8 mouse cellular contexts compared by ENCODE assay signal in genomic region chr1:61552577-61553517, GRCm38 (mm10).
DNase-seq lines count a peak whose midpoint lies in the region; ATAC-seq and TF ChIP-seq lines count a peak whose summit lies in the region.

No protein-coding gene starts in this region.

- peak; percentile 23 to 31 for DNase-seq in cerebellum, adult 2 months
- no peak for DNase-seq in cerebellum, adult 9-11 months
- peak; percentile 43 for DNase-seq in kidney, adult 2 months
- DNase-seq in hindbrain, embryonic 14.5 days (ENCODE audit: low spot score) = peak; percentile 77
- DNase-seq in urinary bladder, adult 2 months (ENCODE audit: low spot score) = peak; percentile 29
- DNase-seq in gastrocnemius, postnatal 25 days = no peak

- H3K9me3 ChIP-seq in kidney, embryonic 14.5 days (ENCODE audit: control insufficient read depth, low read length) = no peaks in the 10 kb centered on the region
- no peaks in the 10 kb centered on the region for H3K9me3 ChIP-seq in hindbrain, embryonic 14.5 days (ENCODE audit: control insufficient read depth, low read length)
- no peaks in the 10 kb centered on the region for H3K9me3 ChIP-seq in lung, embryonic 15.5 days

- H3K4me1 ChIP-seq in cerebellum, adult 2 months (ENCODE audit: control insufficient read depth, insufficient read depth, low read length) = no peaks in the 10 kb centered on the region
- no peaks in the 10 kb centered on the region for H3K4me1 ChIP-seq in kidney, adult 2 months (ENCODE audit: control insufficient read depth, insufficient read depth, low read length)
- no peaks in the 10 kb centered on the region for H3K4me1 ChIP-seq in kidney, embryonic 14.5 days (ENCODE audit: control insufficient read depth, insufficient read depth, low read length)
- 0 out of 2 replicates have a peak, but pooled peaks cover 4% of the 10 kb centered on the region for H3K4me1 ChIP-seq in hindbrain, embryonic 14.5 days (replicated peaks; ENCODE audit: control insufficient read depth, insufficient read depth, low read length)
- peaks cover 3% of the 10 kb centered on the region; the same call in 1 of the 2 replicates for H3K4me1 ChIP-seq in lung, embryonic 15.5 days

- no peak overlapping the region for H3K27ac ChIP-seq in cerebellum, adult 2 months (ENCODE audit: insufficient read depth, low read length)
- H3K27ac ChIP-seq in kidney, adult 2 months (ENCODE audit: insufficient read depth, low read depth, low read length) = no peak overlapping the region
- H3K27ac ChIP-seq in kidney, embryonic 14.5 days (ENCODE audit: low read depth, low read length) = no peak overlapping the region
- peak overlapping the region; percentile 22 for H3K27ac ChIP-seq in hindbrain, embryonic 14.5 days
- no peak overlapping the region for H3K27ac ChIP-seq in lung, embryonic 15.5 days

- TF ChIP-seq POLR2A in cerebellum, adult 2 months (IDR thresholded peaks at IDR 0.05; ENCODE audit: borderline replicate concordance, insufficient read depth, low read length) = no peak
- no peak for TF ChIP-seq POLR2A in kidney, adult 2 months (IDR thresholded peaks at IDR 0.05; ENCODE audit: low read depth, low read length)

- H3K9ac ChIP-seq in kidney, embryonic 14.5 days (ENCODE audit: low read depth, low read length) = no peak overlapping the region
- no peak overlapping the region for H3K9ac ChIP-seq in hindbrain, embryonic 14.5 days
- H3K9ac ChIP-seq in lung, embryonic 15.5 days = no peak overlapping the region

- no peak overlapping the region for H3K4me2 ChIP-seq in kidney, embryonic 14.5 days (replicated peaks; ENCODE audit: low read depth, low read length)
- H3K4me2 ChIP-seq in hindbrain, embryonic 14.5 days (replicated peaks) = peak overlapping the region; percentile 17; the same call in 1 of the 2 replicates
- H3K4me2 ChIP-seq in lung, embryonic 15.5 days = 0 out of 2 replicates have a peak overlapping the region, but pooled peaks have one; percentile 5

- H3K36me3 ChIP-seq in kidney, adult 2 months (ENCODE audit: control insufficient read depth, insufficient read depth, low read length) = no peaks in the 10 kb centered on the region
- no peaks in the 10 kb centered on the region for H3K36me3 ChIP-seq in kidney, embryonic 14.5 days (ENCODE audit: control insufficient read depth, insufficient read depth, low read length)
- H3K36me3 ChIP-seq in hindbrain, embryonic 14.5 days (replicated peaks; ENCODE audit: control insufficient read depth, insufficient read depth) = no peaks in the 10 kb centered on the region
- H3K36me3 ChIP-seq in lung, embryonic 15.5 days = no peaks in the 10 kb centered on the region

- no peaks in the 10 kb centered on the region for H3K27me3 ChIP-seq in cerebellum, adult 2 months (ENCODE audit: control insufficient read depth, insufficient read depth, low read length)
- H3K27me3 ChIP-seq in kidney, adult 2 months (replicated peaks; ENCODE audit: control insufficient read depth, insufficient read depth, low read length) = no peaks in the 10 kb centered on the region
- H3K27me3 ChIP-seq in kidney, embryonic 14.5 days (ENCODE audit: control insufficient read depth, insufficient read depth, low read length) = no peaks in the 10 kb centered on the region
- H3K27me3 ChIP-seq in hindbrain, embryonic 14.5 days (ENCODE audit: control insufficient read depth, insufficient read depth, low read length) = no peaks in the 10 kb centered on the region
- no peaks in the 10 kb centered on the region for H3K27me3 ChIP-seq in lung, embryonic 15.5 days

- WGBS in cerebellum, adult 2 months = 45% methylated on average over 21 of the region's 21 CpGs
- whole genome bisulfite sequencing in kidney, adult 2 months = 72% methylated on average over 21 of the region's 21 CpGs
- WGBS in kidney, embryonic 14.5 days = 69% methylated on average over 21 of the region's 21 CpGs
- WGBS in hindbrain, embryonic 14.5 days = 47% methylated on average over 21 of the region's 21 CpGs
- WGBS in lung, embryonic 15.5 days = 52% methylated on average over 21 of the region's 21 CpGs

- H3K4me3 ChIP-seq in cerebellum, adult 2 months (replicated peaks; ENCODE audit: insufficient read depth, low read depth, low read length) = no peak overlapping the region
- no peak overlapping the region for H3K4me3 ChIP-seq in kidney, adult 2 months (ENCODE audit: insufficient read depth, low read depth, low read length)
- no peak overlapping the region for H3K4me3 ChIP-seq in kidney, embryonic 14.5 days (ENCODE audit: low read length)
- H3K4me3 ChIP-seq in hindbrain, embryonic 14.5 days (replicated peaks; ENCODE audit: low read length) = no peak overlapping the region
- H3K4me3 ChIP-seq in lung, embryonic 15.5 days = no peak overlapping the region

- TF ChIP-seq CTCF in cerebellum, adult 2 months (IDR thresholded peaks at IDR 0.05; ENCODE audit: borderline replicate concordance, insufficient read depth, low read depth, low read length) = no peak
- no peak for TF ChIP-seq CTCF in kidney, adult 2 months (conservative IDR thresholded peaks at IDR 0.05; ENCODE audit: insufficient read depth, insufficient read length, low read depth, low read length)

- no peak for ATAC-seq in kidney, embryonic 14.5 days (ENCODE audit: low FRiP score, low TSS enrichment)
- ATAC-seq in hindbrain, embryonic 14.5 days (ENCODE audit: low FRiP score) = peak; percentile 73; the same call in 1 of the 2 replicates
- peak; percentile 31; the same call in 1 of the 2 replicates for ATAC-seq in lung, embryonic 15.5 days (ENCODE audit: borderline replicate concordance, extremely low read depth, low FRiP score, low TSS enrichment)

Comparison
In these comparisons a context has a peak if more than half of its experiments do, and no peak if none do; other contexts are left out.
1. DNase-seq: peak in cerebellum, adult 2 months (2 of 2), kidney, adult 2 months (single experiment), hindbrain, embryonic 14.5 days (single experiment) and urinary bladder, adult 2 months (single experiment); none in cerebellum, adult 9-11 months (single experiment) and gastrocnemius, postnatal 25 days (single experiment).